Mouse (Mus musculus): Measurements from ENCODE around the gene Unc5b. TPM values are rescaled to one million over a fixed set of nuclear protein-coding genes. Genes with fewer than 3 reads are reported as not detected.
A peak's percentile ranks its signal among the peaks of the same experiment; 100 is the strongest.

The Unc5b gene
- total RNA-seq, 2 experiments from 2014 or later: 11.9 to 12.6 TPM

DNA sequence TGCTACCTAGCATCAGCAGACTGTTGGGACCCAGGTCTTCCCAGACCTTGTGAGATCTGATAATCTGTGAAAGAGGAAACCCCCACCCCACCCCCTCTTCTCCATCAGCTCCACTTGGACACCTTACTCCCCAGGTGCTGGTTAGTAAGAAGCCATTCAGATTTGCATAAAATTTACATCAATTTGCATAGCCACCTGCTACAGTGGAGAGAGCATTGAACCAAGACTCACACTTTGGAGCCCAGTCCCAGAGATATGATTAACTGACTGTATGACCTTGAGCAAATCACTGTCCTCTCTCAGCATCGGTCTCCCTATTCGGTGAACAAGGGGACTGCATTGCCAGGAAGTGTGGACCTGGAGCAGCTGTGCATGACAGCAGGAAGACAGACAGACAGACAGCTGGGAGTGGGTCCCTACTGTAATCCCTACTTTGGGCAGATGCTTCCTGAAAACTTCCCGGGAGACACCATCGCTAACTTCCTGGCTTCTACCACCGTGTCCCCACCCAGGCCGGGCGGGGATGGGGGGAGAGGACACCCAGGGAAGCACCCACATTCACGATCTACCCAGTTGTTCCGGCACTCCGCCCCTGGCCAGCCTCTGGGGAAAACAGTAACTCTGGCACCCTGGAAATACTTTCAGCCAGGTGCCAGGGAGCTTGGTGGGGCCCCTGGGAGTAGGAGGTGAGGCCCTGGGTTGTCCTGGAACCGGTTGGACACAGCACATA lies 30.0 kb downstream of the Unc5b start:
- DNase-seq (ENCODE audit: low spot score in 2 of 2): no peak

DNA sequence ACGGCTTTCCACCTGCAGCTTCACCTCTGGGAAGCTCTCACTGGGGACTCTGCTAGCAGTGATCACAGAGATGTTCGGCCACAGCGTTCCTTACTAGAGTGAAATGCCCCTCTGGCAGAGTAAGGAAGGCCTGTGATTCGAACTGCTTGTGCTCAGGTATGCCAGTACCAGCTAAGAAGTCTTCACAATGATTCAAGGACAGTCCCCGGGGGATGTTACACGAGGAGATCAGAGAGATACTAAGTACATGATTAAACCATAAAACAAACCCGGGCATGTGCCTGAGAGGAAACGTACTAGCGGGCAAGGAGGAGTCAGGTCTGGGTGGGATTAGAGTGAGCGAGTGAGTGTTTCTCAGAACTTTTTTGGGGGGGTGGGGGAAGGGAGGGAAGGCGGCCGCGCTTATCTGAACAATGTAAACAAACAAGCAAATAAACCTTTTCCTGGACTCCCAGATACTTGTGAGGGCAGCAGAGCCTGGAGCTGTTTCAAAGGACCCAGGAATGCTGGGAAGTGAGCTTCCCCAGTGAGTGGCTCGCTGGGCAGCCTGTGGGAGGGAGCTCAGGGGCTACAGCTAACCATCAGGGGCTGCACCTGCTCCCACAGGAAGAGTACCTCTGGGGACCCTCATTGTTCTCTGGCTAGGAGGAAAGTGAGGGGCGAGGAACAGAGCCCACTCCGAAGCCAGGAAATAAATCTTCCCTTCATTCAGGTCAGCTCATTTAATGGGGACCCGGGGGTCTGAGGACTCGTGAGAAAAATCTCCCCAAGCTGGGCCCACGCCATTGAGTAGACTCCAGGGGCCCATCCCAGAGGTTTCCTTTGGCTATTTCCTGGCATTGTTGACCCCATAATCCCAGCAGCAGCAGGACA lies 30.9 kb downstream of the Unc5b start:
- no peak for DNase-seq (ENCODE audit: low spot score in 2 of 2)

DNA sequence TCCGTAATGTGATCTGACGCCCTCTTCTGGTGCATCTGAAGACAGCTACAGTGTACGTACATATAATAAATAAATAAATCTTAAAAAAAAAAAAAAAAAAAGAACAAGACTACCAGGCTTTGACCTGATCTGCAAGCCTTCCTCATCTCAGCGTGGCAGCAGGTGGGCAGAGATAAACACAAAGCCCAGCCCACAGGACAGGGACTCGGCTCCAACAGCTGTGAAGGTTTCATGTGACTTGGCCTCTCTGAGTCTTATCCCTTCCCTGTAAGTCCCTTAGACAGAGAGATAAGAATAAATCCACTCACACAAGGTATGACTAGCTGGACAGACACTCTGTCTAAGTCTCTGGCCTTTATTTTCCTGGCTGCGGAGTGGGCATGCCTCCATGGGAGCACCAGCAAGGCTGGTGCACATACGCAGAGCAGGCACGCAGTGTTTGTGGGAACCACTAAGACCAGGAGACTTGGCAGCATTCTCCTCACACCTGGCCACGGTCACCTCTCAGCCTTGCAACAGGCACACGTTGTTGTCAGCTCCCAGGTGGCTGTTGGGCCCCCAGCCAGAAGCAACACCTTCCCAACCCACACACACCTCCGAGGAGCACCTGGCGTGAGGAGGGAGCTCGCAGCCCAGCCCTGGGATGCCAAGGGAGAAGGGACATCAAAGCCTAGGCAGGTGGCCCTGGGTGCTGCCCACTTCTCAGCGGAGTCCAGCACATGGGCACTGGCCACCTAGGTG lies 33.5 kb downstream of the Unc5b start:
- DNase-seq (ENCODE audit: low spot score in 2 of 2): no peak

DNA sequence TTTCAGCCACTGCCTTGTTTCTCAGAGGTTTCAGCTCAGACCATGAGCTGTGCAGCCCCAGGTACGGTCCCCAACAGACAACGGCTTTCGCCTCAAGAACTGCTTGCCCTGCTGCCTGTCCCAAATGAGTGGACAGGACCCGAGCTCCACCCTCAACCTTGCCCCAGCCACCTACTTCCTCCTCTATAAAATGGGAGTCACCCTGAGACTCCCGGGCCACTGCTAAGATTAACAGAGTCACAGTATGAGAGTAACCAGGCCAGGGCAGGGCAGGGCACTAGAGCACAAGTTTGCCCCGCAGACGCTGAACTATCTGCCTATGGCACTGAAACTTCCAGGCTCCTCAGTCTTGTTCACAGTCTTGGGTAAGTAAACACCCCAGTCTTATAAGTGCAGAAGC lies 34.9 kb downstream of the Unc5b start:
- no peak for DNase-seq (ENCODE audit: low spot score in 2 of 2)

DNA sequence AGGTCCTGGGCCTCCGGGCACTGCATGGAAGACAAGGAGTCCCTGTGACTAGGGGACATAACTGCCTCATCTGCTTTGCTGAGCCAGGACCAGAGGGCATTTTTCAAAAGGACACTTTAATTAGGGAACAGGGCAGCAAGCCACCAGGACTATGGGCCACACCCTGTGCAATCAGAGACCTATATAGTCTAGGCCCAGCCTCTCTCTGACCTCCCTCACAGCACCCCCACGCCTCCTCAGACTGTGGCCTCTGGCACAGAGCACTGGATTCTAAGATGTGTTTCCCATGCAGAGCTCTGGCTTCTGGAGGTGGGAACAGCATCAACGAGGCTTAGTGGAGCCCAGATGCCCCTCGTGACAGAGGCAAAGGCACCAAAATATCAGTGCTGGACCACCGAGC lies 35.4 kb downstream of the Unc5b start:
- no peak for DNase-seq (ENCODE audit: low spot score in 2 of 2)

DNA sequence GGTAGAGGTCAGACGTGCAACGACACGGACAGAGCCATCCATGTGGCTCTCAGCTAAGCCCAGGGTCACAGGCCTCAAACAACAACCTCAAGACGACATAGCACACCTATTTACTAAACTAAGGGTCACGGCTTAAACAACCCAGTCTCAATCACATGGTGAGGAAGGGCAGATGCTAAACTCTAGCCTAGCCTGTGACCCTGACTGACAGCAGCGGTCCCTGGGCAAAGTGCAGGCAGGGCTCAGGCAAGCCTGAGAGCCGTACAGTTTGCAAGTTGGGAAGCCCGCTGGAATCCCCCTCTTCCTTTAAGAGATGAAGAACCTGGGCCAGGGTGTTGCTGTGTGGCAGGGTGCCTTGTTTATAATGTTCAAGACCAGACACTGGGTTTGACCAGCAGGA lies 36.6 kb downstream of the Unc5b start:
- DNase-seq (ENCODE audit: low spot score in 2 of 2): no peak

DNA sequence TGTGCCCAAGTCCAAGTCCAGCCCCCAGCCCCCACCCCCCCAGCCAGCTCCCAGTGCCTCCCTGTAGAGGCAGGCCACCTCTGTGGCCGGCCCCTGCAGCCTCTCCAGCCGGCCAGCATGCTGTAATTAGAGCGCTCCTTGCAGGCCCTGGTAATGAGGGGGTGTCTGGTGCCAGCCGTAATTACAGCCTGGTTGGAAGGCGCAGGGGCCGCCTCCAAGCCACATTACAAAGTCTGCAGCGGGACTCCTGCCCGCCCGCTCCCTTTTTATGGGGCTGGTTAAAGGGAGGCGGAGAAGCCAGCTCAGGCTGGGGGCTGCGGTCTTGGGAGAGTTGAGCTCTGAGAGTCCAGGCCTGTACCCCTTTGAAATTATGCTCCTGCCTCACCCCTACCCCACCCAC lies 37.0 kb downstream of the Unc5b start:
- peak; percentile 26 to 51 for DNase-seq (ENCODE audit: low spot score in 2 of 2)

DNA sequence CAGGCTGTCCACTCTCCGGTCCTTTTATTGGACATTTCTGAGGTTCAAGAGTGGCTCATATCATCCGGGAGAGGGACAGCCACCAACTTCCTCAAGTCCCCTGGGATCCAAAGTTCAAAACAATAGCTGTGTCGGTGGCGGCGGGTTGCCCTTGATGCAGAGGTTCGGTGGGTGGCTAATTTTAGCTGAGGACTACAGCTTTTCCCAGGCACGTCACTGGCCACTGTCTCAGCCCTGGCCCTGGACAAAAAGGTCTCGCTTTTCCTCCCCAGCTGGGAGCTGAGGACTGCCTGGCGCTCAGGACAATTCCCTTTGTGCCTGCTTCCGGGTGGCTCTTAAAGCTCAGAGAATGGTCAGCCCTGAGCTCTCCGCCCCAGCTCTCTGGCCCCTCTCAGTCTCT lies 38.5 kb downstream of the Unc5b start:
- no peak for DNase-seq (ENCODE audit: low spot score in 2 of 2)

DNA sequence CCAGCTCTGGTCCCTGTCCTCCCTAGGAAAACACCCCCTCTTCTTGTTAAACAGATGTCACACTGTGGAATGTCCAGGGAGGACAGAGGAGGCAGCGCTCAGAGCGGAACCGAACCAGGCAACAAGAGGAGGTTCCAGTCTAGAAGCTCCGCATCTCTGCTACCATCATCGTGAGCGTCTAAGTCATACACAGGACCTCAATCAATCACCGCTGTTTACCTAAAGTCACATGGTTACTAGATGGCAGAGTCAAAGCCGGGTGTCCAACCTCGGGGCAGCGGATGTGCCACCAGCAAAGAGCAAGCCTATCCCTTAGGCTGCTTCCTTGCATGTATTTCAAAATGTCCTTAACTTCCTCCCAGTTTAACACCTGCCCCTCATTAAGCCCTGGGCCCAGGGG lies 39.0 kb downstream of the Unc5b start:
- no peak for DNase-seq (ENCODE audit: low spot score in 2 of 2)

DNA sequence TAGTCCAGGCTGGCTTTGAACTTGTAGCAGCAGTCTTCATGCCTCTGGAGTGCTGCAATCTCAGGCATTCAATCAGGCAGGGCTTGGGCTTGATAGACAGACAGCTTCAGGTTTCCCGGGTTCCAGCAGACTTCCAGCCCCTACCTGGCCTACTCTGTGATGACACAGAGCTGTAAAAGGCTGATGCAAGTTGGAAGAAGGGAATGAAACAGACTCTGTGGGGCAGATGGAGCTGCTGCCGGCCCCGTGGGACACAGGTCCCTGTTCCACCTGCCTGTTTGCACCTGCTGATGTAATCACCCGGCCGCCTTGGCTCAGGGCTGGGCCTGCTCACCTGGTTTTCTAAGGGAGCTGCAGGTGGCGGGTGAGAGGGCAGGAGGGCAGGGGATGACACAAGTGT lies 40.5 kb downstream of the Unc5b start:
- no peak for DNase-seq (ENCODE audit: low spot score in 2 of 2)

DNA sequence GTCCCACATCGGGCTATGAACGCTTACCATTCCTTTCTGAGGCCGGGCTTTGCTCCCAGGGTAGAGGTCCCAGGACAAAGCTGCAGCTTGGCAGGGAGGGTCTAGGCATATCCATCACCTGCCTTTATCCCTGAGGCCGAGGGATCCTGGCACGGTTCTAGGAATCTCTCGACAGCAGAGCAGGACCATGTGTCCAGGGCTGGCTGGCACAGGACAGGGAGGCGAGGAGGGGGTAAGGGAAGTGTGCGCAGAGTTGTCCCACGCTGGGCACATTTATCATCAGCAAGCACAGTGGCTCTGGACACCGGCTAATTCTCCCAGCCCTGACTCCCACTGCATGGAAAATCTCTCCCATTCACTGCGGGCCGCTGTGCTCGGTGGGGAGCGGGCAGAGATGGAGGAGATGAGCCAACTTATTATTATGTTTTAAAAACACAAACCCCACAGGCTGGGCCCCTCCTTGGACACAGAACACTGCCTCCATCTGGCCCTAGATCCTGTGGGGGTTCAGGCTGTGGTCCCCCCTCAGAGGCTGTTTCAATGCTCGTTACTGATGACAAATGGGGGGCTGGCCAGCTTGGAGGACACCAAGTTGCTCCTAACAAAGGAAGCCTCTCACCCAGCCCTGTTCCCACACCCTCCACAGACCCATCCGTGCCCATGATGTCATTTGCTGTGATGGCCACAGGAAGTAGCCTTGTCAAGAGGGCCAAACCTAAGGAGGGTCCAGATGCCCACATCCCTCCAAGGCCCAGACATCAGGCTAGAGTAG lies 43.9 kb downstream of the Unc5b start:
- no peak for DNase-seq (ENCODE audit: low spot score in 2 of 2)

DNA sequence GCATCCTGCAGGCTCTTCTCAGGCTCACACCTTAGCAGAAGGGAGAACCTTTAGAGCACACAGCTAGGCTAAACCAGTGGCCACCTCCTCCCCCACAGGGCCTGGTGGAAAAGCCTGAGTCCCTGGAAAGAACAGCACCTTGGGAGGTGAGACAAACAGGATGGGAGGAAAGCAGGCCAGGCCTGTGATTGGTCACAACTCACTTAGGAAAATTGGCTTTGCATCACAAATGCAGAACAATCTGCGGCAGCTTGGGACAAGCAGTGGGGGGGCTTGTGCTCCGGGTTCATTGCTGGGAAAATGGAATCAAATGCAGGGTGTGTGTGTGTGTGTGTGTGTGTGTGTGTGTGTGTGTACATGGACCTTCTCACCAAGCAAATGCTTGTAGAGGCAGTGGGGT lies 47.8 kb downstream of the Unc5b start:
- DNase-seq (ENCODE audit: low spot score in 2 of 2): no peak

DNA sequence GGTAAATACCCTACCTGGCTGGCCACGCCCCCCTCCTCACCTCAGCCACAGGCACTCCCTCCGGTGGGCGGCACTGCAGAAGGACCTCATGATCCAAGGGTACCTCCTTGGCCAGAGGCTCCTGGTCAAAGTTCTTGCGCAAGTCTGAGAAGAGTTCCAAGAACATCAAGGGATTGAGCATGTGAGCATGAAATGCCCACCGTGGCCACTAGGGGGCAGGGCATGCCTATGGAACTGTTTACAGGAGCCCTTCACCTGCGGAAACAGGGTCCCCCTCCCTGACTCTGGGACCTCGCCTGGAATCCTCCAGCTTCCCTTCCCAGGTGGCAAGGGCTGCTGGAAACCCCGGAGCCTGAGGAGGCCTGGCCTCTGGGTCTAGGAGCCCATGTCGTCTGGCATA lies 51.8 kb downstream of the Unc5b start:
- DNase-seq (ENCODE audit: low spot score in 2 of 2): peak; percentile 62 to 63

DNA sequence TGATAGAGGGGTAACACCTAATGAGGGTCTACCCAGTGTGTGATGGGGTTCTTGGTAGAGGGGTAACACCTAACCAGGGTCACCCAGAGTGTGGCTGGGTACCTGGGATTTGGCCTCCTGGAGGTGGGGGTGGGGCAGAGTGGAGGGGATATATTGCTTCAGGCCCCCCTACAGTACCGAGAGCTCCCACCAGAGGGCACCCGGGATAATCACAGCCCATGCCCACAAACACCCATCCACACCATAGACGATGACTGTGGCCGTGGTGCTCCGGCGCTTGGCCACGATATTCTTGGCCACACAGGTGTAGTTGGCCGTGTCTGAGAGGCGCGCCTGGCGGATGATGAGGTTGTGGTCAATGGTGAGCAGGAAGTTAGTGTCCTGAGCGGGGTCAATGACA lies 52.8 kb downstream of the Unc5b start:
- peak; percentile 44 to 48 for DNase-seq (ENCODE audit: low spot score in 2 of 2)

DNA sequence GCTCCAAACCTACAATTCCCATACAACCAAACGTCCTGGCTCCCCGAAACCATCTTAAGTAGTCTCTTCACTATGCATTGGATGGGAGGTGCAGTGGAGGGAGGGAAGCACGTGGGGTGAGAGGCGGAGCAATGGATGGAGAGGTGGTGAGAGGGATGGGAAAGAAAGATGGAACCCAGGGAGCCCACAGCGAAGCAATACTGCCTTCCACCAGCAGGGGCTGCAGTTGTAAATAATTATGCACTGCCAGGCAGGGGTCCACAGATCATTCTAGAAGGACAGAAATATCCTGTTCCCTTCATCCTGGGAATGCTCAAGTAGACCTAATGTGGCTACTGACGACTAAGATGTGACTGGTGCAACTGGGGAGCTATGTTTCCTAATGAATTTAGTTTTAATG lies 55.9 kb downstream of the Unc5b start:
- no peak for DNase-seq (ENCODE audit: low spot score in 2 of 2)

DNA sequence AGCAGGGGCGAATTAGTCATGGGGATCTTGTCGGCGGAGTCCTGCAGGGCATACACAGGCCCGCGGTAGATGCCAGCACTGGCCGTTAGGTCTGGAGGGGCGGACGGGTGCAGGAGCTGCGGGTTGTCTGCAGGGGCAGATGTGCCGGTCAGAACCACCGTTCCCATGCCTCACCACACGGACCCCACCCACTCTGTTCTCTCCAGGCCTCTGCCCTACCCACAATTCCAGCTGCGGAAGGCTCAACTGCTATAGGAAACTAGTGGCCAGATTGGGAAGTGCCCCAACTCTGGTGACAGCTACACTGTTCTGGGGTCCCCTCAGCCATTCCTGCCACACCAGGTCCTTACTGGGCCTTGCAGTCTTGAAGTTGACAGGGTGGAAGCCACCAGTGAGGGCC lies 56.8 kb downstream of the Unc5b start:
- no peak for DNase-seq (ENCODE audit: low spot score in 2 of 2)

DNA sequence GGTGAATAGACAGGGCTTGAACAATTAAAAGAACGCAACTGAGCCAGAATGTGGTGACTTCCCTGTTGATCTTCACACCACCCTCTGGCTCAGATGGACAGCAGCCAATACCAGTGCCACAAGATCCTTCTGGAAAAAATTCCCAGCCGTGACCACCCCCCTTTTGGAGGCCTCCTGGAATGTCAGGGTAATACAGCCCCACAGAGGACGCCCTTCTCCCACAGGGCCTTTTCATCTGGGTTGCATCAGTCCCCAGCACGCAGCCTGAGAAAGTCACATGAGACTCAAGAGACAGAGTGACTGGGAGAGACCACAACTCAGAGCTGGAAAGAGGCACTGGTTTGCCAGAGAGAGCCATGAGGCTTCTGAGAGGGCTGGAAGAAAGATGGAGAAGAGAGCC lies 60.5 kb downstream of the Unc5b start:
- no peak for DNase-seq (ENCODE audit: low spot score in 2 of 2)

DNA sequence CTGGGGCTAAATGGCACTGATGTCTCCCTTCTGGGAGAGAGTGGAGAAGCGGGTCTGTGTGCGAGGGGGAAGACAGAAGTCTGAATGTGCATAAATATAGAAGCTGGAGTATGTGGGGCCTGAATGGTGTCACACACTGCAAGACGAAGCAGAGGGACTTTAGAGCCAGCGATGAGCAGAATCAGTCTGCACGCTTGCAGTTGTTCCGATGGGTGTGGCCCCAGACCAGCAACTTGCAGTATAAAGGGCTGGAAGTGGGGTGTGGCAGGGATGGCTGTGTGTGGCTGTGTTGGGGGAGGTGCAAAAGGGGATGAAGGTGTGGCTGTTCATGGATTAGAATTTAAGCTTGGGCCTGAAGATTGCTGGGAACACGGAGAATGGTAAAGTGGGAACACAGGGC lies 62.8 kb downstream of the Unc5b start:
- DNase-seq (ENCODE audit: low spot score in 2 of 2): no peak

DNA sequence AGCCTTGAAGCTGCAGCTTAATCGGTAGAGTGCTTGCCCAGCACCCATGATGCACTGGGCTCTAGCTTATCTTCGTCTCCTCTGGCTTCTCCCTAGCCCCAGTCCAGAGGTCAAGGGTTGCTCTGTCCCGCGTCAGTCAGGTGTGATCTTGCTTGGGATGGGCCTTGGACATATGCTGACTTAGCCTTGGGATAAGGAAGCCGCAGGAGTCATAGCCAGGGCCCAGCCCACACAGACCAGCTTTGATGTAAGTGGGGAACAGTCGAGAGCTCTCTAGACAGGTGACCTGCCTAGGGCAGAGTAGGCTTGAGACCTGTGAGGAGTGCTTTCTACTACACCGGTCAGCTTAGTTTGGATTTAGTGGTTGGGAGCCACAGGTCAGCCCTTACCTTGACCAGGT lies 64.0 kb downstream of the Unc5b start:
- no peak for DNase-seq (ENCODE audit: low spot score in 2 of 2)

DNA sequence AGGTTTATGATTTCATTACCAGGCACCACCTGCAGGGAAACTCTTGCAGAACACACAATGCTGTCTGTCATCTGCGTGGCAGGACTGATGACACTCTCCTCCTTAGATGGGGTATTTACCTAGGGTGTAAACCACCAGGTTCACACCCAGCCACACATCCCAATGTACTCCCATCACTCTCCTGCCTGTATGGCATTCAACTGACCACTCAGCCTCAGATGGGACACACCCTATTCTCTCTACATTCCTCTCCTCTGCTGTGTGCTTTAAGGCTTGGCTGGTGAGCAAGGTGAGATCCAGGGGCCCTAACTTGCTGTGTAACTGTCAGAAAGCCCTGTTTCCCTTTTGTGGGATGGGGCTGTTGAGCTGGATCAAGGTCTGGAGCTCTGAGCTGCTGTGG lies 69.3 kb downstream of the Unc5b start:
- no peak for DNase-seq (ENCODE audit: low spot score in 2 of 2)

DNA sequence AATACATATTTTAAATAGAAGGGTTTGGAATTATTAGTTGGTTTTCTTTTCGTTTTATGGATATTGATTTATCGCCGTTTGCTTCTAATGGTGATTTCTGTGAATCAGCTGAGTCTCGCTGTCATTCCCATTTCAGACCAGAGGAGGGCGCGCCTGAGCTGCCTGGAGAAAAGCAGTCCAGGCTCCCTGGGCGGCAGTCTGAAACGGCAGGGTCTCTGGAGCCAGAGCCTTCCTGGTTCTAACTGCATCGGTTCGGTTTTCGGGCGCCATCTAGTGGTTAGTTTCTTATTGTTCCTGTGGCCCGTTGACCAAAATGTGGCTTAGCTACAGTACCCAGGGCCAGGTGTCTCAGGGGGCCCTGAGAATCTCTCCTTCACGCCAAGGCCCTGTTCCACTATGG lies 71.0 kb downstream of the Unc5b start:
- peak; percentile 89 to 96 for DNase-seq (ENCODE audit: low spot score in 2 of 2)

All from layer of hippocampus, postnatal 14 days (tissue).